9 mouse cellular contexts compared by ENCODE assay signal in genomic region chr12:117412779-117413505, GRCm38 (mm10).
DNase-seq lines count a peak whose midpoint lies in the region; ATAC-seq lines count a peak whose summit lies in the region.
"Had no signal": no experiment of that assay in that cellular context is flagged by ENCODE, and none has a peak within 500 bp of the region (broad histone marks: within the 10 kb centered on the region; RNA-seq: fewer than 3 reads in every experiment).

No protein-coding gene starts in this region.

- H3K27ac ChIP-seq in forebrain, embryonic 11.5 days (ENCODE audit: low read depth, low read length) = no peak overlapping the region
- no peak overlapping the region for H3K27ac ChIP-seq in forebrain, embryonic 16.5 days (ENCODE audit: low read length)
- peak overlapping the region; percentile 90 for H3K27ac ChIP-seq in lung, embryonic 16.5 days (ENCODE audit: low read length)
- H3K27ac ChIP-seq in hindbrain, embryonic 13.5 days = peak overlapping the region; percentile 27; the same call in 1 of the 2 replicates
- H3K27ac ChIP-seq in midbrain, embryonic 16.5 days (ENCODE audit: low read length) = peak overlapping the region; percentile 37; the same call in 1 of the 2 replicates
- H3K27ac ChIP-seq: kidney, postnatal 0 days had no signal

- no peaks in the 10 kb centered on the region for H3K9me3 ChIP-seq in forebrain, embryonic 11.5 days (ENCODE audit: control insufficient read depth, low read length)
- H3K9me3 ChIP-seq in forebrain, embryonic 16.5 days (ENCODE audit: control insufficient read depth, low read length) = no peaks in the 10 kb centered on the region
- H3K9me3 ChIP-seq in lung, embryonic 16.5 days (ENCODE audit: control insufficient read depth, low read length) = no peaks in the 10 kb centered on the region
- no peaks in the 10 kb centered on the region for H3K9me3 ChIP-seq in hindbrain, embryonic 13.5 days
- no peaks in the 10 kb centered on the region for H3K9me3 ChIP-seq in midbrain, embryonic 16.5 days (replicated peaks; ENCODE audit: control insufficient read depth, low read length, poor library complexity, severe bottlenecking)

- no peaks in the 10 kb centered on the region for H3K27me3 ChIP-seq in forebrain, embryonic 11.5 days (ENCODE audit: control insufficient read depth, insufficient read depth, low read length)
- no peaks in the 10 kb centered on the region for H3K27me3 ChIP-seq in forebrain, embryonic 16.5 days (replicated peaks; ENCODE audit: control insufficient read depth, insufficient read depth, low read length)
- no peaks in the 10 kb centered on the region for H3K27me3 ChIP-seq in lung, embryonic 16.5 days (ENCODE audit: control insufficient read depth, insufficient read depth, low read depth, low read length)
- no peaks in the 10 kb centered on the region for H3K27me3 ChIP-seq in hindbrain, embryonic 13.5 days
- H3K27me3 ChIP-seq in midbrain, embryonic 16.5 days (ENCODE audit: control insufficient read depth, insufficient read depth, low read depth, low read length) = no peaks in the 10 kb centered on the region

- H3K4me1 ChIP-seq in forebrain, embryonic 11.5 days (replicated peaks; ENCODE audit: control insufficient read depth, insufficient read depth, low read length) = no peaks in the 10 kb centered on the region
- 0 out of 2 replicates have a peak, but pooled peaks cover 3% of the 10 kb centered on the region for H3K4me1 ChIP-seq in forebrain, embryonic 16.5 days (replicated peaks; ENCODE audit: control insufficient read depth, insufficient read depth, low read length)
- peaks cover 29% of the 10 kb centered on the region for H3K4me1 ChIP-seq in lung, embryonic 16.5 days (replicated peaks; ENCODE audit: control insufficient read depth, insufficient read depth, low read length)
- peaks cover 19% of the 10 kb centered on the region for H3K4me1 ChIP-seq in hindbrain, embryonic 13.5 days (replicated peaks)
- peaks cover 4% of the 10 kb centered on the region for H3K4me1 ChIP-seq in midbrain, embryonic 16.5 days (ENCODE audit: control insufficient read depth, insufficient read depth, low read length)

- ATAC-seq in forebrain, embryonic 11.5 days (replicated peaks; ENCODE audit: low FRiP score) = no peak
- no peak for ATAC-seq in forebrain, embryonic 16.5 days
- ATAC-seq in lung, embryonic 16.5 days (ENCODE audit: low read depth) = peak; percentile 50
- no peak; the same call in 1 of the 2 replicates for ATAC-seq in hindbrain, embryonic 13.5 days (ENCODE audit: low FRiP score)
- ATAC-seq in midbrain, embryonic 16.5 days = no peak

- no peak overlapping the region for H3K4me2 ChIP-seq in forebrain, embryonic 11.5 days (ENCODE audit: low read depth, low read length, severe bottlenecking)
- no peak overlapping the region for H3K4me2 ChIP-seq in forebrain, embryonic 16.5 days (ENCODE audit: low read length)
- no peak overlapping the region for H3K4me2 ChIP-seq in lung, embryonic 16.5 days (ENCODE audit: low read depth, low read length)
- H3K4me2 ChIP-seq in hindbrain, embryonic 13.5 days = no peak overlapping the region
- no peak overlapping the region for H3K4me2 ChIP-seq in midbrain, embryonic 16.5 days (ENCODE audit: low read length)

- 61% methylated on average over 2 of the region's 2 CpGs for WGBS in forebrain, embryonic 11.5 days
- 76% methylated on average over 2 of the region's 2 CpGs for WGBS in forebrain, embryonic 16.5 days
- WGBS in lung, embryonic 16.5 days = 47% methylated on average over 2 of the region's 2 CpGs
- 61% methylated on average over 2 of the region's 2 CpGs for WGBS in hindbrain, embryonic 13.5 days
- 63% methylated on average over 2 of the region's 2 CpGs for WGBS in midbrain, embryonic 16.5 days

- no peaks in the 10 kb centered on the region for H3K36me3 ChIP-seq in forebrain, embryonic 11.5 days (ENCODE audit: control insufficient read depth, insufficient read depth, low read length)
- no peaks in the 10 kb centered on the region for H3K36me3 ChIP-seq in forebrain, embryonic 16.5 days (ENCODE audit: control insufficient read depth, insufficient read depth)
- H3K36me3 ChIP-seq in lung, embryonic 16.5 days (ENCODE audit: control insufficient read depth, insufficient read depth, low read length) = no peaks in the 10 kb centered on the region
- no peaks in the 10 kb centered on the region for H3K36me3 ChIP-seq in hindbrain, embryonic 13.5 days
- no peaks in the 10 kb centered on the region for H3K36me3 ChIP-seq in midbrain, embryonic 16.5 days (ENCODE audit: control insufficient read depth, insufficient read depth, low read length)

- H3K4me3 ChIP-seq in forebrain, embryonic 11.5 days (ENCODE audit: low read depth, low read length) = no peak overlapping the region
- no peak overlapping the region for H3K4me3 ChIP-seq in forebrain, embryonic 16.5 days (replicated peaks; ENCODE audit: low read length)
- H3K4me3 ChIP-seq in lung, embryonic 16.5 days (ENCODE audit: low read length) = no peak overlapping the region
- no peak overlapping the region for H3K4me3 ChIP-seq in hindbrain, embryonic 13.5 days
- no peak overlapping the region for H3K4me3 ChIP-seq in midbrain, embryonic 16.5 days (ENCODE audit: low read depth, low read length)

- DNase-seq in forebrain, embryonic 11.5 days (ENCODE audit: low spot score) = peak; percentile 45
- DNase-seq in lung, postnatal 25 days (ENCODE audit: low spot score) = no peak
- no peak for DNase-seq in right cerebral cortex, postnatal 14 days
- DNase-seq in frontal cortex, postnatal 36 days (ENCODE audit: low spot score in 2 of 2) = no peak

- H3K9ac ChIP-seq in forebrain, embryonic 11.5 days (ENCODE audit: low read length) = no peak overlapping the region
- no peak overlapping the region for H3K9ac ChIP-seq in forebrain, embryonic 16.5 days (replicated peaks; ENCODE audit: low read depth, low read length)
- 0 out of 2 replicates have a peak overlapping the region, but pooled peaks have one; percentile 33 for H3K9ac ChIP-seq in lung, embryonic 16.5 days (ENCODE audit: low read length)
- no peak overlapping the region for H3K9ac ChIP-seq in hindbrain, embryonic 13.5 days
- H3K9ac ChIP-seq in midbrain, embryonic 16.5 days (ENCODE audit: low read depth, low read length) = peak overlapping the region; percentile 43; the same call in 1 of the 2 replicates

Comparison
In these comparisons a context has a peak if more than half of its experiments do, and no peak if none do; other contexts are left out.
1. H3K27ac ChIP-seq: peak in lung, embryonic 16.5 days (single experiment), hindbrain, embryonic 13.5 days (single experiment) and midbrain, embryonic 16.5 days (single experiment); none in forebrain, embryonic 11.5 days (single experiment) and forebrain, embryonic 16.5 days (single experiment).
2. H3K9ac ChIP-seq: peak in lung, embryonic 16.5 days (single experiment) and midbrain, embryonic 16.5 days (single experiment); none in forebrain, embryonic 11.5 days (single experiment), forebrain, embryonic 16.5 days (single experiment) and hindbrain, embryonic 13.5 days (single experiment).